Mouse (Mus musculus): ENCODE results near the gene Adamts12.

DNA sequence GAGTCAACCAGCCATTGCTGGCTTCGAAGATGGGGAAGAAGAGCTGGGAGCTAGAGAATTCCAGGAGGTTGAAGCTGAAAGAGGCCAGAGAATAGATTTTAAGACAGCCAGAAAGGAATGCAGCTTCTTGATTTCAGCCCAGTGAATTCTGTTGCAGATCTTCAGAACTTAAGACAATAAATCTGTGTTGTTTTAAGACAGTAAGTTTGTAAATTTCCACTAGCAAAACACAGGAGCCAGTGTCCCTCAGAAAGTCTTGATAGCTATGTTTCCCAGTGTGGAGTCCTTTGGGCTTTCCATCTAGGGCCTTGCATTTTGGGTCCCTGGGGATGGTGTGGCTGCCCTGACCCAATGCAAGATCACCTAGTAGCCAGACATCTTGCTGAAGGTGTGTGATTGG lies 1.7 kb upstream of the Adamts12 start:
- TF ChIP-seq POLR2A (IDR thresholded peaks at IDR 0.05; ENCODE audit: control insufficient read depth, extremely low read depth, insufficient read depth, low read length, poor library complexity) (no peak), CTCF (IDR thresholded peaks at IDR 0.05; ENCODE audit: borderline replicate concordance, control insufficient read depth, extremely low read depth, insufficient read depth, low read length, poor library complexity) (no peak)

Measured in thymus, adult 2 months (tissue).